Mouse (Mus musculus): Measurements from ENCODE around the gene Rgs17.

DNA sequence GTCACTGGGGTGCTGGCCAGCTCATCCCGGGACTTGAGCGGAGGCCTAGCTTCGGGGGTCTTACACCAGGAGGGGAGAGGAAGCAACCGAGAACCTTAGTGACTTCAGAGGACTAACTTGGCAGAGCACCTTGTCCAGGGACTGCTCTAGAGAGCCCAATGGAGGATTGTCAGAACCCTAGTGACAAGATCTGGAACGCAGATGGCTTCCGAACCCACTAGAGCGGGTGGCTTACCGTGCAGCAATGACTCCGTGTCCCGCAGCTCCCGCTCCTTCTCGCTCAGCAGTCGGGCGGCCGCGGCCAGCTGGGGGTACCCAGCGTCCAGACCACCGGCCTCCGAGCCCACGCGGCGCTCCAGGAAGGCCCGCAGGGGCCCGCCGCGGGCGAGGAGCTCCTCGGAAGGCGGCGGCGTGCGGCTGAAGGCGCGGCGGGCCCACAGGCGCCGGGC lies 98.9 kb downstream of the Rgs17 start:
- no peak for TF ChIP-seq CTCF (IDR thresholded peaks at IDR 0.05; ENCODE audit: extremely low read depth, insufficient read length, insufficient replicate concordance, low read depth, low read length)
- TF ChIP-seq POLR2A (IDR thresholded peaks at IDR 0.05; ENCODE audit: low read depth, low read length), result no peak
